Mouse (Mus musculus) testis, adult 2 months (tissue): ENCODE data around the gene Cend1. TPM values are rescaled to one million over a fixed set of nuclear protein-coding genes. Genes with fewer than 3 reads are reported as not detected.

Source experiments
- H3K27ac ChIP-seq: fragments of 200-500 bp; 2 replicates; pipeline ENCODE4 v1.5.1; 2012; ENCODE audit warnings: low read depth, low read length; ENCODE audit not compliant: control insufficient read depth, insufficient read depth
- H3K27me3 ChIP-seq: fragments of 200-500 bp; 2 replicates; pipeline ENCODE4 v1.6.1; 2012; ENCODE audit warnings: mild to moderate bottlenecking, low read length, moderate library complexity; ENCODE audit not compliant: control insufficient read depth, insufficient read depth
- H3K36me3 ChIP-seq: fragments of 200-500 bp; 2 replicates; pipeline ENCODE4 v1.6.1; 2012; ENCODE audit warnings: mild to moderate bottlenecking, low read length; ENCODE audit not compliant: control insufficient read depth, insufficient read depth
- H3K4me1 ChIP-seq: fragments of 200-500 bp; 2 replicates; pipeline ENCODE4 v1.6.1; 2012; ENCODE audit warnings: low read length; ENCODE audit not compliant: control insufficient read depth, insufficient read depth
- H3K4me3 ChIP-seq: fragments of 200-500 bp; 2 replicates; pipeline ENCODE4 v1.5.1; 2012; ENCODE audit warnings: low read depth, mild to moderate bottlenecking, low read length, moderate library complexity, mixed read lengths; ENCODE audit not compliant: control insufficient read depth
- CTCF ChIP-seq: fragments of 200-500 bp; IDR thresholded peaks from 2 replicates; pipeline ENCODE4 v1.5.1; 2012; ENCODE audit warnings: low read depth, mild to moderate bottlenecking, inconsistent platforms, low read length, moderate library complexity; ENCODE audit not compliant: control insufficient read depth, insufficient read depth, insufficient replicate concordance
- POLR2A ChIP-seq: fragments of 200-500 bp; IDR thresholded peaks from 2 replicates; pipeline ENCODE4 v1.6.1; 2012; ENCODE audit warnings: low read depth, mild to moderate bottlenecking, inconsistent platforms, low read length, moderate library complexity; ENCODE audit not compliant: control insufficient read depth
- polyA plus RNA-seq: library from polyadenylated mRNA; depleted of rRNA; stranded (reverse); fragments of >200 nt; gene quantifications from 2 replicates; pipeline ENCODE4 v1.2.3, GENCODE M21; 2012; rRNA removed

Gene Cend1
- polyA plus RNA-seq, 1 experiment: 0.48 TPM

- H3K27ac ChIP-seq: no peak overlapping the region
- no peaks in the 10 kb centered on the region for H3K4me1 ChIP-seq
- H3K27me3 ChIP-seq: no peaks in the 10 kb centered on the region
- H3K36me3 ChIP-seq: no peaks in the 10 kb centered on the region
- TF ChIP-seq CTCF: no peak
- TF ChIP-seq POLR2A: no peak
- H3K4me3 ChIP-seq: no peak overlapping the region
Measured at GRCm38 (mm10) chr7:141379584-141379983, 49.7 kb downstream of the Cend1 start.

Other genes starting within 250 kb of the Cend1 start
- gene Hras, start 235.5 kb downstream of the Cend1 start, polyA plus RNA-seq: 41.6 and 46.6 TPM in 2 replicates
- 131 and 140 TPM in 2 replicates for gene Lrrc56, start 235.3 kb downstream of the Cend1 start, polyA plus RNA-seq
- gene Lmntd2, start 215.4 kb downstream of the Cend1 start, polyA plus RNA-seq: 216 and 222 TPM in 2 replicates
- 33.5 and 41.7 TPM in 2 replicates for gene Rassf7, start 213.6 kb downstream of the Cend1 start, polyA plus RNA-seq
- 17.6 and 19.0 TPM in 2 replicates for gene Phrf1, start 200.7 kb downstream of the Cend1 start, polyA plus RNA-seq
- gene Irf7, start 163.0 kb downstream of the Cend1 start, polyA plus RNA-seq: 2.3 and 2.4 TPM in 2 replicates
- 0.76 and 0.91 TPM in 2 replicates for gene Cdhr5, start 152.7 kb downstream of the Cend1 start, polyA plus RNA-seq
- 6.4 and 8.6 TPM in 2 replicates for gene Sct, start 150.4 kb downstream of the Cend1 start, polyA plus RNA-seq
- 11.5 and 13.0 TPM in 2 replicates for gene Drd4, start 137.5 kb downstream of the Cend1 start, polyA plus RNA-seq
- 8.3 and 9.1 TPM in 2 replicates for gene Deaf1, start 101.8 kb downstream of the Cend1 start, polyA plus RNA-seq
- 42.3 and 44.2 TPM in 2 replicates for gene Tmem80, start 101.8 kb downstream of the Cend1 start, polyA plus RNA-seq
- 4.7 and 5.3 TPM in 2 replicates for gene Eps8l2, start 90.6 kb downstream of the Cend1 start, polyA plus RNA-seq
- 26.0 and 30.2 TPM in 2 replicates for gene Taldo1, start 37.3 kb downstream of the Cend1 start, polyA plus RNA-seq
- gene Gatd1, start 15.4 kb downstream of the Cend1 start, polyA plus RNA-seq: 23.3 and 24.4 TPM in 2 replicates
- 7.2 and 10.9 TPM in 2 replicates for gene Slc25a22, start 8.4 kb upstream of the Cend1 start, polyA plus RNA-seq
- 5.5 and 5.6 TPM in 2 replicates for gene Pidd1, start 14.5 kb upstream of the Cend1 start, polyA plus RNA-seq
- gene Rplp2, start 17.9 kb upstream of the Cend1 start, polyA plus RNA-seq: 226 and 309 TPM in 2 replicates
- gene Pnpla2, start 25.7 kb upstream of the Cend1 start, polyA plus RNA-seq: 379 and 436 TPM in 2 replicates
- 2.1 and 2.4 TPM in 2 replicates for gene Cracr2b, start 31.6 kb upstream of the Cend1 start, polyA plus RNA-seq
- 102 and 104 TPM in 2 replicates for gene Cd151, start 37.9 kb upstream of the Cend1 start, polyA plus RNA-seq
- 20.8 and 21.1 TPM in 2 replicates for gene Polr2l, start 45.6 kb upstream of the Cend1 start, polyA plus RNA-seq
- gene Tspan4, start 45.7 kb upstream of the Cend1 start, polyA plus RNA-seq: 14.6 and 15.5 TPM in 2 replicates
- gene Chid1, start 110.4 kb upstream of the Cend1 start, polyA plus RNA-seq: 81.0 and 89.4 TPM in 2 replicates
- 25.4 and 26.8 TPM in 2 replicates for gene Ap2a2, start 132.7 kb upstream of the Cend1 start, polyA plus RNA-seq
- 1.6 and 1.8 TPM in 2 replicates for gene Muc6, start 225.8 kb upstream of the Cend1 start, polyA plus RNA-seq